Mouse (Mus musculus): ENCODE data around the gene Spata45. TPM values are rescaled to one million over a fixed set of nuclear protein-coding genes. Genes with fewer than 3 reads are reported as not detected.

The Spata45 gene
- polyA plus RNA-seq, 1 experiment from 2014 or later, result not detected

DNA sequence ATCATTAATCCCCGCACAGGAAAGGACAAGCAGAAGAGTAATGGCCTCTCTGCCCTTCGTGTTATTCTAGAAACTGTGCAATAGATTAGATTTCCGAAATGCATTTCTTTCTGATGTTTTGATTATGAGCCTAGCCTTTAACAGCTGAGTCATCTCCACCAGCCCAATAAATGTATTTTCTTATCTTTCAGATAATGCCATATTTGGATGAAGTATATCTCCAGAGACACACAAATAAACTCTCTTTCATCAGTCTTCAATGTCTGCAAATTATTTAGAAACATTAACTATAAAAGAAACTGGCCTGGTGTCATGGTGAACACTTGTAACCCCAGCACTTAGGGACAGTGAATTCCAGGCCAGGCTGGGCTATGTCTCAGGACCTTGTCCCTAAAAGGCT is 6.2 kb downstream of the Spata45 start:
- Histone ChIP-seq H3K4me1 (no peaks in the 10 kb centered on the region), H3K4me2 (no peak overlapping the region), H3K36me3 (no peaks in the 10 kb centered on the region), H3K4me3 (no peak overlapping the region), H3K27me3 (no peaks in the 10 kb centered on the region), H3K9me3 (no peaks in the 10 kb centered on the region), H3K27ac (no peak overlapping the region), H3K9ac (no peak overlapping the region)
- ATAC-seq (ENCODE audit: borderline replicate concordance, extremely low read depth, low FRiP score, low TSS enrichment), result no peak
- WGBS, result 38% methylated on average over 3 of the region's 3 CpGs

DNA sequence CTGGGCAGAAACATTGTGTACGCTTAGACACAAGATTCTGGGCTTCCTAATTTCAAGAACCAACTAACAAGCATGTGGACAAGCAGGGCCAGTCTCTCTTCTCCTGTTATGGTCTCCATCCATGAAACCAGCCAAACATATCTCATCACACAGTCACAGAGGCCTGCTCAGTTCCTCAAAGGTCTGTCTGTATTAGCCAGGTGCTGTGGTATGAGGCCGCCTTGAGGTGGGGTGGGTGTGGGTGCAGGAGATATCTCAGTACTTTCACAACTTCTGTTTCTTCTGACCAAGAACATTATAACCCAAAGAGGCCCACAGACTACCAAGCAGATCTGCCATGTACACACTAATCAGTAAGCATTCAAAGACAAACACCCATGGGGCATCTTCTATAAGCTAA is 8.8 kb downstream of the Spata45 start:
- no peaks in the 10 kb centered on the region for H3K27me3 ChIP-seq
- no peaks in the 10 kb centered on the region for H3K9me3 ChIP-seq
- no peaks in the 10 kb centered on the region for H3K36me3 ChIP-seq
- no peak overlapping the region for H3K4me2 ChIP-seq
- no peaks in the 10 kb centered on the region for H3K4me1 ChIP-seq
- no peak overlapping the region for H3K9ac ChIP-seq
- H3K27ac ChIP-seq, result no peak overlapping the region
- H3K4me3 ChIP-seq, result no peak overlapping the region
- 87% methylated on average over 2 of the region's 2 CpGs for WGBS
- ATAC-seq (ENCODE audit: borderline replicate concordance, extremely low read depth, low FRiP score, low TSS enrichment), result no peak

DNA sequence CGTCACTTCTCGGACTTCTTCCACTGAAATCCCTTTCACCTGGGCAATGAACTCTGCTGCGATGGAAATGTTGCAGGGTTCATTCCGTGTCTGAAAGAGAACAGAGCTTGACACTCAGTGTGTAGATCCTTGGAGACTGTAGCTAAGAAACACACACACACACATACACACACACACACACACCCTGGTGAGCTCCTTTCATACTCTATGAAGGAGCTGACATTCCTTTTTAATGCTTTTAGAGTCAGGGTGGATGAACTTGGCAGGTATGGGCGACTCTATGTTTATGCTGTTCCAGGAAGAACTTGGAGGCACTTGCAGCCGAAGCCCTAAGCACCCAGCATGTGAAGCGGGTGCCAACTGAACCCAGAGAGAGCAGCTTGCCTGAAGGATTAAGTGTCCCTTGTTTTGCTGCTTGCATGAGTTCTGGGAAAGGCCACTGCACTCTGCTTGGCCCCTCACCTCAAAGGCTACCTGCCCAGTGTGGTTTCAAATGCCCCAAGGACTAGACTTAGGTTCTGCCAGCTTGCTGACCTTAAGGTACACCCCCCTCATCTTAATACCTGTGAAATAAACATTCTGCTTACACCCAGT is 9.9 kb downstream of the Spata45 start:
- no peaks in the 10 kb centered on the region for H3K36me3 ChIP-seq
- H3K4me1 ChIP-seq, result no peaks in the 10 kb centered on the region
- H3K27me3 ChIP-seq, result no peaks in the 10 kb centered on the region
- no peak overlapping the region for H3K27ac ChIP-seq
- H3K9me3 ChIP-seq, result no peaks in the 10 kb centered on the region
- H3K4me3 ChIP-seq, result no peak overlapping the region
- WGBS, result 69% methylated on average over 7 of the region's 7 CpGs
- H3K4me2 ChIP-seq, result no peak overlapping the region
- no peak overlapping the region for H3K9ac ChIP-seq
- no peak for ATAC-seq (ENCODE audit: borderline replicate concordance, extremely low read depth, low FRiP score, low TSS enrichment)

DNA sequence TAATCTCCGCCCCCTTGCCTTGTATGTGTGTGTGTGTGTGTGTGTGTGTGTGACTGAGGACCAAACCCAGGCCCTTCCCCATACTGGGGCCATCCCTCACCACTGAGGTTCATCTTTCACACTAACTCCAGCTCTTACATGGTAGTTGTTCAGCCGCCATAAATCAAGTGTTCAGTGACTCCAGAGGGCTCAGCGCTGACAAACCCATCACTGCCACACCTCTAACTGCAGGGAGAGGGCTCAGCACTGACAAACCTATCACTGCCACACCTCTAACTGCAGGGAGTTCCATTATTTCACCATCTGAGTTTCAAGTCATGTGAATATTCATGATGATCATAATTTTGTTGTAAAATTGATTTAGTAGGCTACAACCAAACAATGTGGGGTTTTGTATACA is 17.1 kb downstream of the Spata45 start:
- ATAC-seq (ENCODE audit: borderline replicate concordance, extremely low read depth, low FRiP score, low TSS enrichment), result no peak
- Histone ChIP-seq H3K27me3 (no peaks in the 10 kb centered on the region), H3K9ac (no peak overlapping the region), H3K4me3 (no peak overlapping the region), H3K27ac (no peak overlapping the region), H3K4me2 (no peak overlapping the region), H3K36me3 (no peaks in the 10 kb centered on the region), H3K9me3 (no peaks in the 10 kb centered on the region), H3K4me1 (no peaks in the 10 kb centered on the region)
- WGBS, result 60% methylated on average over 3 of the region's 3 CpGs

DNA sequence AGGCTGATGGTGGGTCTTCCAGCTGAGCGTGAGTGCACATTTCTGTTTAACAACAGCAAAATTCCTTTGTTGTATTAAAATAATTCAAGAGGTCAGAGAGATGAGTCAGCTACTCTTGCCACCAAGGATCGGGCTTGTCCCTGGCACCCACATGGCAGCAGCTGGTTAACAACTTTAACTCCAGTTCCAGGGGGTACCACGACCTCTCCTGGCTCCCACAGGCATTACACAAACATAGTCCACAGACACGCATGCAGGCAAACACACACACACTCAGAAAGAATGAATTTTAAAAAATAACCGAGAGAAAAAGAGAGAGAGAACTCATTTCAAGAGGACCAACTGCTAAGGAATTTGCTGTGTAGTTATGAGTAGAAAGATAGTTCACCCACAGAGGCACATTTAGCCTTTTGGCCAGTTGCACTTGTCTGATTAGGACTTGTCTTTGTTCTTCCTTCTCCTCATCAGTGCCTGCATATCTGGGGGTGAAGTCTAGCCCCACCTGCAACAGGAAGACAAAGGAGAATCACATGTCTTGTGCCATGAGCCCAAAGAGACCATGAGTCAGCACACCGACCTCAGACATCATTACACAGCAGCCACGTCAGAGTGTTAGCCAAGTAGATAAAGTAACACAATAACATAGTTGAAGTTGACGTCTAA is 18.6 kb downstream of the Spata45 start:
- Histone ChIP-seq H3K9me3 (no peaks in the 10 kb centered on the region), H3K27me3 (no peaks in the 10 kb centered on the region), H3K4me3 (no peak overlapping the region), H3K4me1 (no peaks in the 10 kb centered on the region), H3K36me3 (no peaks in the 10 kb centered on the region), H3K9ac (no peak overlapping the region), H3K27ac (no peak overlapping the region), H3K4me2 (no peak overlapping the region)
- no peak for ATAC-seq (ENCODE audit: borderline replicate concordance, extremely low read depth, low FRiP score, low TSS enrichment)
- WGBS, result 53% methylated on average over 8 of the region's 8 CpGs

DNA sequence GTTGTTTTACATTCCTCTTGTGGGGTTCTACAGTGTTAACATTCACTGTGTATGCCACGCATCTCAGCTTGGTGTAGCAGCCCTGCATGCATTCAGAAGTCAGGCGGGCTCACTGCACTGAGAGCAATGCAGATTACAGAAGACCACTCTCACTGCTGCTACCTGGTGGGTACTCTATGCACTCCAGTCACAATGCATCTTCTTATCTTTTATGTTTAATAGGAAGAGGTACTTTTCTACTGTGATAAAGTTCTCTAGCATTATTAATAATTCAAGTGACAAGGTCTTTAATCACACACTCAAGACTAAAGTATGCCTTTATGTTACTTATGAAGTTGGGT is 19.1 kb downstream of the Spata45 start:
- 51% methylated on average over 2 of the region's 2 CpGs for WGBS
- Histone ChIP-seq H3K4me2 (no peak overlapping the region), H3K9ac (no peak overlapping the region), H3K4me3 (no peak overlapping the region), H3K9me3 (no peaks in the 10 kb centered on the region), H3K4me1 (no peaks in the 10 kb centered on the region), H3K36me3 (no peaks in the 10 kb centered on the region), H3K27me3 (no peaks in the 10 kb centered on the region), H3K27ac (no peak overlapping the region)
- no peak for ATAC-seq (ENCODE audit: borderline replicate concordance, extremely low read depth, low FRiP score, low TSS enrichment)

DNA sequence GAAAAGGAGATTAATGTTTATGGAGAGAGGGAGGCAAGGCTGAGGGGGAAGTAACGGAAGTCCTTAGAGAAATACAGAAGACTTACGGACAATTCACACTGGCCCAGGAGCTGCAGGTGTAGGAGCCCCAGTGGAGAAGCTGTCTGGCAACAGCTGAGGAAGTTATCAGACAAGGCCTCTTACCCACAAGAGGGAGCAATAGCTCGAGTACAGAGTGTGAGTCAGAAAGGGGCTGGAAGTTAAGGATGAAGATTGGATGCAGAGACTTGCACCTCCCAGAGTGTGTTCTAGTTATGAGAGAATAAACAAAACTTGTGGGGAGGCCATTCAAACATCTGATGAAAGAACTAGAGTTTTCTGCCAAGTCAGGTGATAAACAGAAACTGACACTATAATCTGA is 21.0 kb downstream of the Spata45 start:
- Histone ChIP-seq H3K9ac (no peak overlapping the region), H3K4me2 (no peak overlapping the region), H3K27ac (no peak overlapping the region), H3K9me3 (no peaks in the 10 kb centered on the region), H3K27me3 (no peaks in the 10 kb centered on the region), H3K4me3 (no peak overlapping the region), H3K4me1 (peaks cover 7% of the 10 kb centered on the region; the same call in 1 of the 2 replicates), H3K36me3 (no peaks in the 10 kb centered on the region)
- ATAC-seq (ENCODE audit: borderline replicate concordance, extremely low read depth, low FRiP score, low TSS enrichment), result no peak
- WGBS, result 60% methylated on average over 3 of the region's 3 CpGs

DNA sequence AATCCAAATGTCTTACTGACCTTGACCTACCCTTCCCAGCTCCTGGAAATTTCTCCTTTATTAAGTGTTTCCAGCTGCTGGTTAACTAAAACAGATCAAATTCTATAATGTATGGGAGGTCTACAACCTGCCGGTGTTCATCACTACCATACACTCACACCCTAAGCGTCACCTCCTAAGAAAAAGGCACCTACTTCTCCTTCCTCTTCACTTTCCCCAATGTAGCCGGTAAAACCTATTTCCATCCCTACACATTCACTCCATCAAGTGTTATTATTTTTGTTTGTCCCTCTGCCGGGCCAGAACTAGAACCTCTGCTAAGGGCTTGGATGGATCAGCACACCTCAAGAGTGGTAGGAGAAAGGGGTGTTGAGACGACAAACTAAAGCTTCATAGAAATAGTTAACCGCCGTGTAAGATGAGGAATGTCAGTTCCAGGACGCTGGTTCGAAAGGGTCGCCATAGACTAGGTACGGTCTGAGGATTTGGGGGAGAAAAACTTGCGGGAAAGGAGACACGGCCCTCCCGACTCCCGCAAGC is 25.9 kb downstream of the Spata45 start:
- Histone ChIP-seq H3K4me2 (peak overlapping the region; percentile 71), H3K9me3 (no peaks in the 10 kb centered on the region), H3K9ac (peak overlapping the region; percentile 76), H3K4me1 (peaks cover 15% of the 10 kb centered on the region), H3K27ac (no peak overlapping the region), H3K27me3 (no peaks in the 10 kb centered on the region), H3K36me3 (peaks cover 6% of the 10 kb centered on the region), H3K4me3 (peak overlapping the region; percentile 79)
- 4% methylated on average over 15 of the region's 15 CpGs for WGBS
- no peak for ATAC-seq (ENCODE audit: borderline replicate concordance, extremely low read depth, low FRiP score, low TSS enrichment)

DNA sequence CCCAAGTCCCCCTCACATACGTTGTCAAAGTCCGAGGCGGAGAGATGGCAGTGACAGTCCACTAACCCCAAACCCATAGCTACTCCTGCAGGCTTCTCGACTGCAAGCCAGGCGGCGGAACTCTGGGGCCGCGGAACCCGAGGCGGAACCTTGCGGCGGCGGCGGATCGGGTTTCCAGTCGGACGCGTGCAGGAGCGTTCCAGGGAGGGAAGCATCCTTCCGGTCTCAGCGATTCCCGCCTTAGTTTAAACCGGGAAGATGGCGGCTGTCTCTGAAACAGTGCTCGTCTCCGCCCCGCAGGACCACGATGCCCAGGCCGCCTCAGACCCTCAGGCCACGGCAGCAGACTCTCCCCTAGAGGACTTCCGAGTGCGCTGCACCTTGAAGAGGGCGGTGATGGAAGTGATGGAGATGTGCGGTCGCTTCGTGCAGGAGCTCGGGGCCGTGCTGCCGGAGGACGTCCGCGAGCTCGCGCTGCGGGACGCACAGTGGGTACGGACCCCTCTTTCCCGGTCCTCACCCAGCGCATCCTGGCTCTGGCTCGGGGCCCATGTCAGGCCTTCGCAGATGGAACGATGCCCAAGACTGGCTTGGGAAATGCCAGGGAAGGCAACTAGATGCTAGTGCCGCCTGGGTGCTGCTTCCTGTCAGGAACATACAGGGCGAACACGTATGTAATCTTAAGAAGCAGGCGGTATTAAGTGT is 26.5 kb downstream of the Spata45 start, which contains the start of the genes Tatdn3 and Nsl1:
Gene Tatdn3 (minus strand): TSS at position 152 of the 705 bp plus-strand sequence.
Gene Nsl1 (plus strand): TSS at position 232 of the 705 bp plus-strand sequence.
- ATAC-seq (ENCODE audit: borderline replicate concordance, extremely low read depth, low FRiP score, low TSS enrichment), result peak; percentile 87
- WGBS, result under 1% methylated on average over 56 of the region's 56 CpGs

DNA sequence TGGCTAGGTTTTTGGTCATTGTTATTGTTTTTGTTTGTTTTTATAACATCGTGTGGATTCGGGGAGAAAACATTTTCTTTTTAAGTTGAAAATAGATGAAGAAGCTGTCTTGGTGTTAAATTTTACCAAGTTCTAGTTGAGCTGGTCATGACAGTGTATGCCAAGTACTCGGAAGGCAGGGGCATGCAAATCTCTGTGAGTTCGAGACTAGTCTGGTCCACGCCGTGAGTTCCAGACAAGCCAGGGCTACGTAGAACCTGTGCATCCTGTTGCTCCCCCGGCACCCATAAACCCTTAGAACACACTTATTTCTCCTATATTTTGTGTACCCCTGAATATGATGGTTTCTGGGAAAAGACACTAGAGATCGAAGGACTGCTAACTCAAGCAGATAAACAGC is 27.3 kb downstream of the Spata45 start:
- H3K4me1 ChIP-seq, result peaks cover 15% of the 10 kb centered on the region
- ATAC-seq (ENCODE audit: borderline replicate concordance, extremely low read depth, low FRiP score, low TSS enrichment), result no peak
- H3K27ac ChIP-seq, result no peak overlapping the region
- peak overlapping the region; percentile 76 for H3K9ac ChIP-seq
- H3K36me3 ChIP-seq, result peaks cover 17% of the 10 kb centered on the region
- peak overlapping the region; percentile 79 for H3K4me3 ChIP-seq
- peak overlapping the region; percentile 71 for H3K4me2 ChIP-seq
- H3K9me3 ChIP-seq, result no peaks in the 10 kb centered on the region
- no peaks in the 10 kb centered on the region for H3K27me3 ChIP-seq
- 54% methylated on average over 9 of the region's 9 CpGs for WGBS

More for the DNA sequence above, 26.5 kb downstream of the Spata45 start, which contains the start of the genes Tatdn3 and Nsl1:
- Histone ChIP-seq H3K27ac (peak within 1 kb of the TSS; percentile 60), H3K4me3 (peak within 1 kb of the TSS; percentile 79), H3K9me3 (no peaks in the 10 kb centered on the region), H3K9ac (peak within 1 kb of the TSS; percentile 76), H3K4me1 (peaks cover 15% of the 10 kb centered on the region), H3K36me3 (peaks cover 12% of the 10 kb centered on the region), H3K27me3 (no peaks in the 10 kb centered on the region), H3K4me2 (peak within 1 kb of the TSS; percentile 71)

DNA sequence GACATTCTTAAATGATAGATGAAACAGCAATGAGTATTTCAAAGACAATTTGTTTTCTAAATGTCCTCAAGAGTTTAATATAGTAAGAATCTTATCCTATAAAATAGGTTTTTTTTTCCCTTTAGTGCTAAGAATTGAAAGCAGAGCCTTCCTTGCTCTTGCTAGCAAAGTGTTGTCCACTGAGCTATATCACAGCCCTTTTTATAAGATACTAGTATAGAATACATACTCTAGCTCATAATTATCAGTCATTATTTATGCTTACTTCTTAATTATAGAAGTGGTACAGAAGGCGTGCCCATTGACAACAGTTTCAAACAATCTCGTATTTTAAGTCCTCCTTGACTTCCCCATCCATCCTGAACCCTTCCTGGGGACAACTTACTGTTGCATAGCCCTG is 28.1 kb downstream of the Spata45 start:
- H3K27me3 ChIP-seq, result no peaks in the 10 kb centered on the region
- no peak overlapping the region for H3K4me2 ChIP-seq
- H3K4me1 ChIP-seq, result peaks cover 15% of the 10 kb centered on the region
- no peak overlapping the region for H3K27ac ChIP-seq
- no peak overlapping the region for H3K9ac ChIP-seq
- no peaks in the 10 kb centered on the region for H3K9me3 ChIP-seq
- no peak overlapping the region for H3K4me3 ChIP-seq
- peaks cover 22% of the 10 kb centered on the region for H3K36me3 ChIP-seq
- no peak for ATAC-seq (ENCODE audit: borderline replicate concordance, extremely low read depth, low FRiP score, low TSS enrichment)
- WGBS, result 88% methylated on average over 2 of the region's 2 CpGs

DNA sequence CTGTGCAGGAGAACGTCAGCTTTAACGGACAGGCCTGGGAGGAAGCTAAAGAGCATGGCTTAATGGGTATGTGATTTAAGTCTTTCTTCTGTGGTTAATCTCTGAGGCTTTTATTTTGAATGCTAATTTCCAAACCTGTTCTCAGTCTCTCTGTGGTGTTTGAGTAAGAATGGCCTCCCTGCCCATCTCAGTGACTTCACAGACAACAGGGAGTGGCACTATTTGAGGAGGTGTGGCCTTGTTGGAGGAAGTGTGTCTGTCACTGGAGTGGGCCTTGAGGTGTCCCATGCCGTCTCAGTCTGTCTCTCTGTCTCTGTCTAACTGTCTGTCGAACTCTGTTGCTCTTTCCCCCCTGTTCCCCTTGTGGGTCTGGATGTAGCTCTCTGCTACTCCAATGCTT is 28.7 kb downstream of the Spata45 start:
- 77% methylated on average over 4 of the region's 4 CpGs for WGBS
- Histone ChIP-seq H3K4me3 (no peak overlapping the region), H3K27me3 (no peaks in the 10 kb centered on the region), H3K27ac (no peak overlapping the region), H3K9me3 (no peaks in the 10 kb centered on the region), H3K4me2 (no peak overlapping the region), H3K36me3 (peaks cover 28% of the 10 kb centered on the region), H3K9ac (no peak overlapping the region), H3K4me1 (peaks cover 15% of the 10 kb centered on the region)
- ATAC-seq (ENCODE audit: borderline replicate concordance, extremely low read depth, low FRiP score, low TSS enrichment), result no peak
